Mouse (Mus musculus): ENCODE measurements around the gene Sult2b1.

The Sult2b1 gene

DNA sequence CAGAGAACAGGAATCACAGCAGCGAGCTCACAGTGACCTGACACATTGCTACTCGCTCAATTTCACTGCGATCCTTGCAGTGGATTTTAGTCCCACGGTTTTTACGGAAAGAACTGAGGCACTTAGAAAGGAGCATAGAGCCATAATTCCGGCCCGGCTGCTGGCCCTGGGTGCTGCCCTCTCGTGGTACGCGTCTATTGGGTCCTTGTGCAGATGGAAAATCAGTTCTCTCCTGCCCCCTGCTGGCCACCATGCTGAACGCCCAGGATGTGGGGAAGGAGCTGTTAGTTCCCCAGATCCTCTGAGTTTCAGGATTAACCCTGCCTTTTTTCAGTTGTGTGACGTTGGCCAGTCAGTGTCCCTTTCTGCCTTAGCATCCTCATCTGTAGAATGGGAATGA is 16.9 kb upstream of the Sult2b1 start:
- in situ Hi-C loops (cut with MboI, MseI) = loop anchor here (5.0 kb wide), 1 partner anchor 121 kb away; the partner anchor contains the start of genes Ccdc114 and Emp3

DNA sequence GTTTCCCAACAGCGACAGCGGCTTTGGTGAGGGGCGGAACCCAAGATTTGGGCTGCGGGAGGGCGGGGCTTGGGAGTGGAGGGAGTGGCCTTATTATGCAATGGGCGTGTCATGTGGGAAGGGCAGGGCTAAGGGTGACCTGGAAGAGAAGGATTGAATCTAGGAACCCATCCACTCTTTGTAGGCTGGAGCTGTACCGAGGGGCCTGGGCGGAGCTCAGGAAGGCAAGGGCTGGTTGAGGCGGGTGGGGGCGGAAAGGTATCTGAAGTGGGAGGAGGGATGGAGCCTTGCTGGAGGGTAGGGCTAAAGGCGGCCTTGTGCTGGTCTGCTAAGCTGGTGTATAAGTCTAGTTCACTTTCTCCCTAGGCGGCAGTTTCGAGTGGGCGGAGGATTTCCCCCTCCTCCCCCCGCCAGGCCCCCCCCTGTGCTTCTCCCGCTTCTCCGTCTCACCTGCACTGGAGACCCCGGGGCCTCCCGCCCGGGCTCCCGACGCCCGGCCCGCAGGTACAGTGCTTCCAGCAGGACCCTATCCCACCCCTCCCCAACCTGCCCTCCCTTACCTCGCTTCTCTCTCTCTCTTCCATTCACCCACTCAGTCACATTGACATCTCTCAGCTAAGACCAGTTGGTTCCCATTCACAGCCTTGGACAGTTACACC is 16.2 kb upstream of the Sult2b1 start:
- in situ Hi-C loops (cut with MboI, MseI) = loop anchor here (5.0 kb wide), 1 partner anchor 122 kb away; the partner anchor contains the start of genes Ccdc114 and Emp3

DNA sequence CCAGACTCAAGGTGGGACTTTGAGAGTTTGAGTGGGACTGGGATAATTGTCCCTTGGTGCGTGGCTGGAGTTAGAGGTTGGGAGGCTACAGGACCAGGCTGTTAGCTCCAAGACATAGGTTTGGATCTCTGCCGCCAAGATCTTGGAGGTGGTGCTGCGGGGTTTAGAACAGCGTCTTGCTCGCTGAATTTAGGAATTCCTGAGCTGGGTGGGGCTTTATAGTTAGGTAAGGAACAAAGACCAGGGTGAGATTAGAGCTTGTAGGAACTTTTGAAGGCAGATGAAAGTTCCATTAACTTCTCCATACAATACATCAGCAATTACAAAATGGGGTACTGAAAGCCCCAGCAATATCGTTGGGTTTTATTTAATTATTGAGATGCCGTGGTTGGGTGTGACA is 15.5 kb upstream of the Sult2b1 start:
- in situ Hi-C loops (cut with MboI, MseI) = loop anchor here (5.0 kb wide), 1 partner anchor 122 kb away; the partner anchor contains the start of genes Ccdc114 and Emp3

DNA sequence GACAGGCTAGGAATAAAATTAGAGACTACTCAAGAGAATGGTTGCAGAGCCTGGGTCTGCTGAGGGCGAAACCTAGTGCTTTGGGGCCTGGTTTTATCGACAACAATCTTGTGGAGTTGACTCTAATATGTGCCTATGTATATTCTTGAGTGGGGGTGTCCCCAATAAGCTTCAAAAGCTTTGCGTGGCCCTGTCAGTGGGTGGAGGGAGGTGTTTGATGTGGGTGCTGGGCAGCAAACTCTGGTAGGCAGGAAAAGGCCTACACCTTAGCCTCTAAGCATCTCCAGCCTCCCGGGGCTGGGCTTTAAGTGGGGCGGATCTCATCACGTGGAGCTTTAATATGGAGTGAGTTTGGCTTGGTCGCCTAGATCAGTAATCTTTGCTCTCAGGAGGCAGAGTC is 14.5 kb upstream of the Sult2b1 start:
- in situ Hi-C loops (cut with MboI, MseI) = no loop called here

DNA sequence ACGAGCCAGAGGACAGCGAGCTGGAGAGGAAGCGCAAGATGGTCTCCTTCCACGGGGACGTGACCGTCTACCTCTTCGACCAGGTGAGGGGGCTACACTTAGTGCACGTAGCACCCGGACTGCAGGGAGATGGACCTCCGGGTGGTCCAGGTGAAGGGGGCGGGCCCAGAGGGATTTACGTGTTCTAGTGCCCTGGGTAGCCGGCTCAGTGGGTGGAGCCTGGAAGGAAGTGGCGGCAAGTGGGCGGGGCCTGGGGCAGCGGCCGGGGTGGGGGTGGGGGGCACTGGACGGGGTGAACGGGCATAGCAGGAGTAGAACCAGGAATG is 14.0 kb upstream of the Sult2b1 start:
- in situ Hi-C loops (cut with MboI, MseI) = no loop called here

DNA sequence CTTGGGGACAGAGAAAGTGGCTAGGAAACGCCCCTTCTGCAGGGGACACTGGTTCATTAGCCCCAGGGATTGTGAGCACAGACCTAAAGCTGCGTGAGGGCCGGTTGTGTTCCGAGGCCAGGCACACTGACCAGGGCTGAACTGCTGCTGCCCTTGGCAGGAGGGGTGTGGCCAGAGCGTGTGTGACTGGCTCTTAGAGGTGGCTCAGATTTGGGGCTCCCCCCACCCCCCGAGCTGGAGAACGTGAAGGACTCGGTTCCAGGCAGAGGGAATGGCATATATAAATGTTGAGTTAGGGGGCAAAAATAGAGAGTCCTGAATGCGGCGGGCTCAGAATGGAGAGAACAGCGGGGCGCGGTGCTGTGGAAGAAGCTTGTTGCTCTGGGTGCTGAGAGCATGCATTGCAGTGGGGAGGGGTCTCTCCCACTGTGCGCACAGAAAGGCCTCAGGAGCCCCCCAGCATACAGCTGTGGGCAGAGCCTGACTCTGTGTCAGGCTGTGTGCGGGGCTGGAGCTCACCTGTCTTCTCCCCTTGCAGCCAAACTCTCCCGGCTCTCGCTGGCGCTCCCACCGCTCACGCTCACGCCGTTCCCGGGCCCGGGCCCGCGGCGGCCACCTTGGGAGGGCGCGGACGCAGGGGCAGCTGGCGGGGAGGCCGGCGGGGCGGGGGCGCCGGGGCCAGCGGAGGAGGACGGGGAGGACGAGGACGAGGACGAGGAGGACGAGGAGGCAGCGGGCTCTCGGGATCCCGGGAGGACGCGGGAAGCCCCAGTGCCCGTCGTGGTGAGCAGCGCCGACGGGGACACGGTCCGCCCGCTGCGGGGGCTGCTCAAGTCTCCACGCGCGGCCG is 13.4 kb upstream of the Sult2b1 start:
- in situ Hi-C loops (cut with MboI, MseI) = no loop called here

DNA sequence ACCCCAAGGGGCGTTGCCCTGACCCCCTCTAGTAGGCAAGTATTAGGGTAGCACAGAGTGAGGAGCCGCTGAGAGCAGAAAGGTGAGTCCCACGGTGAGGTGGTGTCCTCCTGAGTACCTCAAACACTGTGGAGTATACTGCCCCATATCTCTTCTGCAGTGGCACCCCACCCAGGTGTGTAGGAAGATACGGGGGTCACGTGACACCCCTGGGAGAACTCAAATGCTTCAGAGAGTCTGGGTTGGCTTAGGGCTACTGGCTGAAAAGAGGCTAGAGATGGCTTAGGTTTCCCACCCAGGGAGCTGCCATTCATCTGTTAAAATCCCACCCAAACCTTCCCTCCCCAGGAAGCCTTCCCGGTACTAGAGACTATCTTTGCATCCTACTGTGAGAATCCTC is 12.5 kb upstream of the Sult2b1 start:
- in situ Hi-C loops (cut with MboI, MseI) = no loop called here

DNA sequence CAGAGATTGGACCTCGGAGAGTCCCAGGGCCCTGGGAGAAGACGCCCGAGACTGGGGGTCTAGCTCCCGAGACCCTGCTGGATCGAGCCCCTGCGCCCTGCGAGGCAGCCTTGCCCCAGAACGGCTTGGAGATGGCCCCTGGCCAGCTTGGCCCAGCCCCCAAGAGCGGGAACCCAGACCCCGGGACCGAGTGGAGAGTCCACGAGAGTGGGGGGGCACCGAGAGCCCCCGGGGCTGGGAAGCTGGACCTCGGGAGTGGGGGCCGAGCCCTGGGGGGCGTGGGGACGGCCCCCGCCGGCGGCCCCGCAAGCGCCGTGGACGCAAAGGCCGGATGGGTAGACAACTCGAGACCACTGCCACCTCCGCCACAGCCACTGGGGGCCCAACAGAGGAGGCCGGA is 10.5 kb upstream of the Sult2b1 start:
- in situ Hi-C loops (cut with MboI, MseI) = no loop called here

DNA sequence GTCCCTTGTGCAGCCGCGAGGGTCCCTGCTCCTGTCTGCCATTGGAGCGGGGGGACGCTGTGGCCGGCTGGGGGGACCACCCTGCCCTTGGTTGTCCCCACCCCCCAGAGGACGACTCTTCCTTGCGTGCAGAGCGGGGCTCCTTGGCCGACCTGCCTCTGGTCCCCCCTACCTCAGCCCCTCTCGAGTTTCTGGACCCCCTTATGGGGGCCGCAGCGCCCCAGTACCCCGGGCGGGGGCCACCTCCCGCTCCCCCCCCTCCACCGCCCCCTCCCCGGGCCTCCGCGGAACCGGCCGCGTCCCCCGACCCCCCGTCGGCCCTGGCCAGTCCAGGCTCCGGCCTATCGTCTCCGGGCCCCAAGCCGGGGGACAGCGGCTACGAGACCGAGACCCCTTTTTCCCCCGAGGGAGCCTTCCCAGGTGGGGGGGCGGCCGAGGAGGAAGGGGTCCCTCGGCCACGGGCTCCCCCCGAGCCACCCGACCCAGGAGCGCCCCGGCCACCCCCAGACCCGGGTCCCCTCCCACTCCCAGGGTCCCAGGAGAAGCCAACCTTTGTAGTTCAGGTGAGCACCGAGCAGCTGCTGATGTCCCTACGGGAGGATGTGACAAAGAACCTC is 9.6 kb upstream of the Sult2b1 start:
- in situ Hi-C loops (cut with MboI, MseI) = no loop called here

DNA sequence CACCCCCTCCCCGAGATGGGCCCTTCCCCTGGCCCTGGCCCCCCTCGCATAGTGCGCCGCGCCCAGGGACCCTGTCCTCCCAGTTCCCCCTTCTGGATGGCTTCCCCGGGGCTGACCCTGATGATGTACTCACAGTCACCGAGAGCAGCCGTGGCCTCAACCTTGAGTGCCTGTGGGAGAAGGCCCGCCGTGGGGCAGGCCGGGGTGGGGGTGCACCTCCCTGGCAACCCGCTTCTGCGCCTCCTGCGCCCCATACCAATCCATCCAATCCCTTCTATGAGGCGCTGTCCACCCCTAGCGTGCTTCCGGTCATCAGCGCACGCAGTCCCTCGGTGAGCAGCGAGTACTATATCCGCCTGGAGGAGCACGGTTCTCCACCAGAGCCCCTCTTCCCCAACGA is 8.8 kb upstream of the Sult2b1 start:
- in situ Hi-C loops (cut with MboI, MseI) = no loop called here

DNA sequence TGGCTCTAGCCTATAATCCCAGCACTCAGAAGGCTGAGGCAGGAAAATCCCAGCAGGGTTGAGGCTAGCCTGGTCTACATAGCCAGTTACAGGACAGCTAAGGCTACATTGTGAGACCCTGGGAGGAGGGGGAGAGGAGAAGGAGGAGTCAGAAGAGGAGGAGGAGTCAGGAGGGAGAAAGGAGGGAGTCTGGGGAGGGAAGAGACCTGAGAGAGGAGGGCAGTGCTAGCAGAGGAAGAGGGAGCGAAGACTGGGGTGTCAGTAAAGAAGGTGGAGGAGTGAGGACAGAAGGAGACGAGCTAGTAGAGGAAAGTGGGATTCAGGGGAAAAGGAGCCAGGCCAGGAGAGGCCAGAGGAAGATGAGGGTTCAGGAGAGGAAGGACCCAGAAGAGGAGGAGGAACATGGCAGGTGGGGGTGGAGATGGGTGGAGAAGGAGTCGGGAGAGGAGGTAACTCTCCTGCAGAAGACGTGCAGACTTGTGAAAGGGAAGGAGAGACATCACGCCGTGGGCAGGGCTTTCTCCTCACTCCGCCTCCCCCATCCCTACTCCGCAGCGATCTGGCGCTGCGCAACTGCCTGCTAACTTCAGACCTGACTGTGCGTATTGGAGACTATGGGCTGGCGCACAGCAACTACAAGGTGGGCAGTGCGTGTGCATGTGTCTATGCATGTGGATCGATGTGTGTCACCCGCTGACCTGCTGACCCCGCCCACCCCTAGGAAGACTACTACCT is 7.5 kb upstream of the Sult2b1 start:
- in situ Hi-C loops (cut with MboI, MseI) = no loop called here

DNA sequence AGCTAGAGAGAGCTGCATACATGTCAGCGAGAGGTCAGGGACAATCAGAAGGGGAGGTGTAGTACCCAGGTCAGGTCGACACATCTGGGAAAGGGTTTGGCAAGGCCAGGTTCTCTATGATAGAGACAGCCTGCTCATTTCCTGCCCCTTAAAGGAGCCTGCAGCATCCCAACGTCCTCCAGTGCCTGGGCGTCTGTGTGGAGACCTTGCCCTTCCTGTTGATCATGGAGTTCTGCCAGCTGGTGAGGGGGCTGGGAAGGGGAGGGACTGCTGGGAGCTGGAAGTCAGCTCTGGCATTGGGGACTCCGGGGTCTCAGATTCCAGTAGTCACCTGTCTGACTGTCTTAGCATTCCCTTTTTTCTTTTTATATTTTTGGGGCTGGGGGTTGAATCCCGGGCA is 6.3 kb upstream of the Sult2b1 start:
- in situ Hi-C loops (cut with MboI, MseI) = no loop called here

DNA sequence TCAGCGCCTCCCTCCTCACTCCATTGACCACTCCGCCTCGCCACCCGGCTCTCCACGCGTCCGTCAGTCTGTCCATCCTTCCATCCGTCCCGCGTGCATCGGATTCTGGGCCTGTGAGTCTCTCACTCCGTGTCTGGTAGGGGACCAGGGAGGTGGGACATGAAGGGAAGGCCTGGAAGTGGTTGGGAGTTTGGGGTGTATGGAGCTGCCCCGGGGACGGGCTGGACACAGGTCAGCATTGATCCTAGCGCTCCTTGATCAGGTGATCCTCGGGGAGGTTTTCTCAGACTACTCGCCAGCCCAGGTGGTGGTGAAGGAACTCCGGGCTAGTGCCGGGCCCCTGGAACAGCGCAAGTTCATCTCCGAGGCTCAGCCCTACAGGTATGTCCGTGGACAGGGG is 3.2 kb upstream of the Sult2b1 start:
- in situ Hi-C loops (cut with MboI, MseI) = no loop called here

DNA sequence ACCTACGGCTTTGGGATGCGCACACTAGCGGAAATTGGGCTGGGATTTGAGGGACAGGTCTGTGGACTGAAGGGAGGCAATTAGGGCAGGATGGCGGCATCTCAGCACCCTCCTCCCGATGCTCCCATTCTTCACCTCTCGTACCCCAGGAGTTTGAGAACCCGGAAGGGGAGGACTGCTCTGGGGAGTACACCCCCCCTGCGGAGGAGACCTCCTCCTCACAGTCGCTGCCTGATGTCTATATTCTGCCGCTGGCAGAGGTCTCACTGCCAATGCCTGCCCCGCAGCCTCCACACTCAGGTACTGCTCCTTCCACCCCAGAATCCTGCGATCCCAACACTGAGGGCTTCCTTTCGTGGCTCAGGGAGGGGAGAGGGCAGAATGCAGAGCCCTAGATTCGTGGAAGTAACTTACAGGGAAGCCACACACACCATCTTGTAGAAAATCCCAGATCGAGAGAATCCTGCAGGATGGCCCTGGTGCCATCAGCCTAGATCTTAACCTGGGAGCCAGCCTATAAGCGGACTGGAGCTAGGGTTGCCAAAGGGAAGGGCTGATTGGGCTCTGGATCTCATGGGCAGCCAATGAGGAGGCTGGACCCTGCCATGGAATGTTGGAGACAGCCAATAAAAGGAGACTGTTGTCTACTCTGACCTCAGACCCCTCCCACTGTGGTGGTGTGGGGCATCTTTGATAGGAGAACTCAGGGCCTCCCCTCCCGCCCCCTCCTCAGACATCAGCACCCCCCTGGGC is 2.4 kb upstream of the Sult2b1 start:
- in situ Hi-C loops (cut with MboI, MseI) = no loop called here

DNA sequence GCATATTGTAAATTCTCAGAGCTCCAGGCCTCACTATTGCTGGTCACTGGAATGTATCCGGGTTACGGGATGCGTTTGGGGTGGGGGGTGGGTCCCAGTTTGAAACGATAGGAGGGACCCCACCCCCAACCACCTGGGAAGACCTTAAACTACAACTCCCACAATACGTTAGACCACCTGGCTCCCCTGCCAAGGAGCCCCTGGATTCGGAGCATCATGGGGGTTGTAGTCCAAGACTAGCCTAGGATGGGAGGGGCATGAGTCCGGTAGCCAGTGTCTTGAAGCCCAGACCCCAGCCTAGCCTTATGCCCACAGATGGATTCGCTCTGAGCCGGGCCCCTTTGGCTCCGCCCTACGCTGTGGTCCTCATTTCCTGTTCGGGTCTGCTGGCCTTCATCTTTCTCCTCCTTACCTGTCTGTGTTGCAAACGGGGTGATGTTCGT is 1.7 kb upstream of the Sult2b1 start:
- in situ Hi-C loops (cut with MboI, MseI) = no loop called here

DNA sequence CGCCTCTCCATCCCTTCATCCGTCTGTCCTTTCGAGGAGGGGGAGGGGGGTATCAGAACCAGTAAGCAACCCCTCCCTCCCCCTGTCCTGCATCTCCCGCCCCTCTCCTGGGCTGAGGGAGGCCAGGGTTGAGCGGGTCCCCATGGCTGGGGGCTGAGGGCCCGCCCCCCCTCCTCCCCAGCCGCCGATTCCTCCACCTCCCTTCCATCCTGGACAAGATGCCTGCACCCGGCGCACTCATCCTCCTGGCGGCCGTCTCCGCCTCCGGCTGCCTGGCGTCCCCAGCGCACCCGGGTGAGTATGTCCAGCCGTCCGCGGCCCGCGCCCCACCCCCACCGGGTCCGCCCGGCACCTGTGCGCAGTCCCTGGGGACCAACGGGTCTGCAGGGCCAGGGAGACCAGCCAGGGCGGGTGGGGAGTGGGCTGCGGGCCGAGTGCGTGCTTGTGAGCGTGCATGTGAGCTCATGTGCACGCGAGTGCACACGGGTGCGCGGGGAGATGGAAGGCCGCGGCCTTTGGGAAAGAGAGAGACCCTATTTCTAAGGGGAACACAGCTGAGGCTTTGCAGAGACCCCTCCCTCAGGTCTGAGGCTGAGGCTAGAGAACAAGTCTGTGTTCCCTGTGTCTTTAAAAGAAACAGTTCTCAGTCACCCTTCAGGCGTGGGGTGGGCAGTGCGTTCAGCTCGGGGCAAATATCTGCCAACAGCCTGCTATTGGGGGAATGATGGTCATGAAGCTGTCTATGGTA is 1.1 kb upstream of the Sult2b1 start:
- in situ Hi-C loops (cut with MboI, MseI) = no loop called here

DNA sequence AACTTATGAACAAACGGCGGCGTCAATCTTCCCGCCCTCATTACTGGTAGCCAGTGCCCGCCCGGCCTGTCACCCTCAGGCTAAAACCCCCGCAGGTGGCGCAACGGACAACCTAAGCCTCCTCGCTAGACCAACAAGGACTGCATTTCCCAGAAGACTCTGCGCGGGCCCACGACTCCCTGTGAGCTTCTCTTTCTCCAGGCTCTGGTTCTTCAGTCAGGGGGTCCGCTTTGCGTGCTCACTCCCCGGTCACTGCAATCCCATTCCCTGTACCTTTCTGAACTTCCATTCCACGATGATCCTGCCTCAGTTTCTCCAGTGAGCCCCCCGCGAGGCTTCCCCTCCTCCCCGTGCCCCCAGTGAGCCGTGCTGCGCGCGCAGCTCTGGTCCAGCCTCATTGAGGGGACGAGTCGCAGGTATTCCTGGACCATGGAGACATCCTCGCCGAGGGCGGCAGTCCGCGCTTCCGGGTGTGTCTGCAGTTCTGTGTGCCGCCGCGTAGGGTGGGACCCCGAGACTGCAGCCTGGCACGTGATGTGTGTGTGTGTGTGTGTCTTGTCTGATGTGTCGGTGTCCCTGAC is 868 bp downstream of the Sult2b1 start, which contains the start of gene Lmtk3:
TSS of gene Lmtk3 (plus strand) at position 228 of the 581 bp plus-strand sequence.
- in situ Hi-C loops (cut with MboI, MseI) = no loop called here

DNA sequence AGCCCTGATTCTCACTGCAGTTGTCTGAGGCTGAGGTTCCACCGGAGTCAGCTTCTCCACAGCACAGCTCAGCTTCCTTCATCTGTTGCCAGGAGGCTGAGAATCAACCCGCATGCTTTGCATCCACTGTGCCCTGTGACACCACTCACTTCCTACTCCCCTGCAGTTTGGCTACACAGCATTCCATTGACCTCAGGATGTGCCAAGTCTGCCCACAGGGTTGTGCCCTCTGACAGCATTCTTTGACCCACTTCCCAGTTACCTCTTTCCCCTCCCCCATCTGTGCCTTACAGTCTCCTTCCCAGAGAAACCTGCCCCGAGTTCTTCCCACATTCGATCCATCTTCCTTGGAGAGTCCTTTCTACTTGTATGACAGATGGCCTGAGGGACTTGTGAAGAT is 2.2 kb downstream of the Sult2b1 start:
- in situ Hi-C loops (cut with MboI, MseI) = no loop called here

DNA sequence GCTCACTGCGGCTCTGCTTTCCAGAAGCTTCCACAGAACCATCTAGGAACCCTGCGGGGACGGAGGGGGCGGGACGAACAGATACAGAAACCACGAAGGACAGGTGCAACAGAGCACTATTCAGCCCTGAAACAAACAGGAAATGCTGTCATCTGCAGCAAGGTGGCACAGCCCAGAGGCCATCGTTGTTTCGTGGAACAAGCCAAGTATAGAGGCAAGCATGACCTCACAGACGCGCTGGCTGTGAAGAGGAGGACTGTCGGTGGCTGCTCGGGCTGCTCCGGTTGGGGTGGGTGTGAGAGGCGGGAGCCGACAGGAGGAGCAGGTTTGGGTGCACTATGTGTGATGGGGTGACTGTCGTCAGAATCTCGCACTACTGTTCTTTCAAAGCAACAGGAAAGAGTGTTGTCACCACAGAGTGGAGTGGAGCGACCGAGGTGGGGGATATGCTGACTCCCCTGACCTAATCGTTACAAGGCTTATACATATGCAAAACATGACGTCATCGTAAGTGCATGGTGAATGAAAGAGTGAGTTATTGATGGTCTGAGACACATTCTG is 5.3 kb downstream of the Sult2b1 start:
- in situ Hi-C loops (cut with MboI, MseI) = no loop called here

DNA sequence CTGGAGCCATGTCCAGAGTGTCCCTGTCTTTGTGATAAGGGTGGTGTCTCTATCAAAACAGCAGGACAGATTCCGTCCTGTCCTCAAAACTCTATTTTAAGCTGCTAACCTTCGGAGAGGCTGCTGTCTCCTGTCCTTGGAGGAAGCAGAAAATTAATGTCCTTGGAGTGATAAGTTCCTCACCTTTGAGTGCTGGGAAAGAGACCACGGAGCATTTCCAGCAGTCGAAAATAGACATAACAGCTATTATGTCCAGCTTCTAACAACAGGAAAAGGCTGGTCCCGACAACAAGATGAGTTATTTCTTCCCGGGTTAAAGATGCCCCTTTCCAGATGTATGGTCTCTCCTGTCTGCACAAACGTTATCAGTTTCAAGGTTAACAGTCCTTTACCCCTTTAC is 9.2 kb downstream of the Sult2b1 start:
- in situ Hi-C loops (cut with MboI, MseI) = no loop called here
